Mouse (Mus musculus) embryonic facial prominence, embryonic 11.5 days (tissue): ENCODE results near the gene Cpz. TPM values are rescaled to one million over a fixed set of nuclear protein-coding genes. Genes with fewer than 3 reads are reported as not detected.
A peak's percentile ranks its signal among the peaks of the same experiment; 100 is the strongest.

Source experiments
- ATAC-seq: fragments of 200-750 bp; cut with Nextera tagmentation; replicated peaks from 2 replicates; pipeline ENCODE4 v1.8.0; 2017; ENCODE audit warnings: low read depth; ENCODE audit not compliant: insufficient number of reproducible peaks, low FRiP score, low TSS enrichment
- DNase-seq: peaks from one replicate; pipeline ENCODE4 v3.0.0-alpha.2; 2015; ENCODE audit warnings: low spot score
- H3K27ac ChIP-seq: fragments of 300-500 bp; sonication (generic); replicated peaks from 2 replicates; pipeline ENCODE4 v1.5.1; 2014; ENCODE audit warnings: mild to moderate bottlenecking, low read depth, low read length, control low read depth
- H3K27me3 ChIP-seq: fragments of 300-500 bp; sonication (generic); 2 replicates; pipeline ENCODE4 v1.6.1; 2014; ENCODE audit warnings: mild to moderate bottlenecking, low read length, moderate library complexity, mixed read lengths; ENCODE audit not compliant: control insufficient read depth, insufficient read depth
- H3K36me3 ChIP-seq: fragments of 300-500 bp; sonication (generic); replicated peaks from 2 replicates; pipeline ENCODE4 v1.6.1; 2014; ENCODE audit warnings: low read depth, mild to moderate bottlenecking, low read length, moderate library complexity, mixed read lengths; ENCODE audit not compliant: control insufficient read depth, insufficient read depth
- H3K4me1 ChIP-seq: fragments of 300-500 bp; sonication (generic); 2 replicates; pipeline ENCODE4 v1.6.1; 2014; ENCODE audit warnings: low read length, mixed read lengths; ENCODE audit not compliant: control insufficient read depth, insufficient read depth
- H3K4me2 ChIP-seq: fragments of 300-500 bp; sonication (generic); 2 replicates; pipeline ENCODE4 v1.6.1; 2014; ENCODE audit warnings: low read depth, mild to moderate bottlenecking, control low read depth, low read length, moderate library complexity
- H3K4me3 ChIP-seq: fragments of 300-500 bp; sonication (generic); 2 replicates; pipeline ENCODE4 v1.5.1; 2014; ENCODE audit warnings: low read depth, low read length, control low read depth
- H3K9ac ChIP-seq: fragments of 300-500 bp; sonication (generic); replicated peaks from 2 replicates; pipeline ENCODE4 v1.6.1; 2014; ENCODE audit warnings: mild to moderate bottlenecking, control low read depth, low read length
- H3K9me3 ChIP-seq: fragments of 300-500 bp; sonication (generic); replicated peaks from 2 replicates; pipeline ENCODE4 v1.6.1; 2016; ENCODE audit warnings: mild to moderate bottlenecking, low read length, inconsistent platforms, mixed read lengths; ENCODE audit not compliant: control insufficient read depth
- WGBS: fragments of 180-500 bp; shearing (Covaris S2); extraction: QIAGEN DNeasy Blood & Tissue Kit; methylation state at CpG from one replicate; pipeline ENCODE4 v1.1.7; 2014; 5-methylcytosine and 5-hydroxymethylcytosine counted together
- polyA plus RNA-seq: library from polyadenylated mRNA; unstranded; fragments of >200 nt; fragmentation: Nextera tagmentation; extraction: Ambion mirVana; gene quantifications from 2 replicates; pipeline ENCODE4 v1.2.1, GENCODE M21; 2014

Gene Cpz
- polyA plus RNA-seq, 1 experiment from 2014 or later = 3.6 TPM

DNA sequence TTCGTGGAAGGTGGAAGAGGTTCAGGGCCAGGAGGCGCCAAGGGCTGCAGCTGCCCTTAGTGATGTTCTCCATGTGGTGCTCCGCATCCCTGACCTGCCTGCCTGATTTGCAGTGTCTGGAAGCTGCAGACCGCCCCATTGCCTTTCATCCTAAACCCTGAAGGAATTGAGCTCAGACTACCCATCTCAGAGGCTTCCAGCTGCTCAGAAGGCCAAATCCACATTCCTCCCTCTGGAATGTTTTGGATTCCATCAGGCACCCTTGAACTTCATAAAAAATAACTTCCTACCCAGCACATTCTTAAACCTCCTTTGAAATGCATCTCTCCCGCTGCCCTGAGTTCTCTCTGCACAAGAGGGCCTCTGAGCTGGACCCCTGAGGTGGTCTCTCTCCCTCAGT lies 15.1 kb upstream of the Cpz start:
- Histone ChIP-seq H3K9ac (no peak overlapping the region), H3K27ac (0 out of 2 replicates have a peak overlapping the region, but pooled peaks have one; percentile 65), H3K9me3 (no peaks in the 10 kb centered on the region), H3K4me1 (no peaks in the 10 kb centered on the region), H3K4me3 (no peak overlapping the region), H3K36me3 (no peaks in the 10 kb centered on the region), H3K4me2 (no peak overlapping the region), H3K27me3 (no peaks in the 10 kb centered on the region)
- no peak for ATAC-seq
- DNase-seq = peak; percentile 46
- WGBS = 47% methylated on average over 5 of the region's 5 CpGs

DNA sequence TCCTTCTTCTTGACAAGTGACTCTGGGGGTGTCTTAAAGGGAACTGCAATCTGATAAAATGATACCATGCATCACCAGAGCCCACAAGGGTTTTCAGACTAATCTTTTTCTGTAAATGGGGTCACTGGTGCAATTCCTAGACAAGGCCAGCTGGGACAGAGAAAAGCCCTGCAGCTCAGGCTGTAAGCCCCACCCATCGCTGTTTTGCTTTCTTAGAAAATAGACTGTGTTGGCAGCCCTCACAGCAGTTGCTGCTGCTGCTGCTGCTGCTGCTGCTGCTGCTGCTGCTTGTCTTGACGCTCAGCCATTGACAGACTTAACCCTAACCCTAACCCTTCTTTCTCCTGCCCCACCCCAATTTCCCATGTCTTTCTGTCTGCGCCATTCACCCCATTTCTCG lies 14.1 kb upstream of the Cpz start:
- 56% methylated on average over 4 of the region's 4 CpGs for WGBS

DNA sequence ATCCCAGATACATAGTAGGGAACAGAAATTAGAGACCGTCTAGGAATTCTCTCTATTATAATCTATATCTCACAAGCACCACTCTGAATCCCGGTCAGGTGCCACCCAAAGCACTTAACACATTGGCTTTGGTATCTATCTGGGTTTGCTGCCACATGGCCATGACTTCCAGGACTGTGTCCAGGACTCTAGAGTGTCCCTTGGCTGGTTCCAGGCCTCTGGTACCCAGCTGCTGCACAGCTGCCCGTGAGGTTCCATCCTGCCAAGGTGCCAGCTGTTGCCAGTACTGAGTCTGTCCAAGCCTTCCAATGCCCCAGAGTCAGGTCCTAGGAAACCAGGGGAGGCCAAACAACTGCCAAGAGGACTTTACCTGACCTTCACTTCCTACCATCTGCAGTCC lies 12.5 kb upstream of the Cpz start:
- Histone ChIP-seq H3K9me3 (no peaks in the 10 kb centered on the region), H3K4me2 (no peak overlapping the region), H3K9ac (no peak overlapping the region), H3K27me3 (no peaks in the 10 kb centered on the region), H3K27ac (no peak overlapping the region), H3K36me3 (no peaks in the 10 kb centered on the region), H3K4me3 (no peak overlapping the region), H3K4me1 (no peaks in the 10 kb centered on the region)
- no peak for DNase-seq
- 87% methylated on average over 3 of the region's 3 CpGs for WGBS
- ATAC-seq = no peak

More for the DNA sequence above, 14.1 kb upstream of the Cpz start:
- H3K27me3 ChIP-seq = no peaks in the 10 kb centered on the region
- H3K4me2 ChIP-seq = no peak overlapping the region
- DNase-seq = peak; percentile 25
- H3K27ac ChIP-seq = no peak overlapping the region
- no peaks in the 10 kb centered on the region for H3K9me3 ChIP-seq
- no peak overlapping the region for H3K9ac ChIP-seq
- H3K4me3 ChIP-seq = no peak overlapping the region
- no peaks in the 10 kb centered on the region for H3K4me1 ChIP-seq
- no peak for ATAC-seq
- H3K36me3 ChIP-seq = no peaks in the 10 kb centered on the region

DNA sequence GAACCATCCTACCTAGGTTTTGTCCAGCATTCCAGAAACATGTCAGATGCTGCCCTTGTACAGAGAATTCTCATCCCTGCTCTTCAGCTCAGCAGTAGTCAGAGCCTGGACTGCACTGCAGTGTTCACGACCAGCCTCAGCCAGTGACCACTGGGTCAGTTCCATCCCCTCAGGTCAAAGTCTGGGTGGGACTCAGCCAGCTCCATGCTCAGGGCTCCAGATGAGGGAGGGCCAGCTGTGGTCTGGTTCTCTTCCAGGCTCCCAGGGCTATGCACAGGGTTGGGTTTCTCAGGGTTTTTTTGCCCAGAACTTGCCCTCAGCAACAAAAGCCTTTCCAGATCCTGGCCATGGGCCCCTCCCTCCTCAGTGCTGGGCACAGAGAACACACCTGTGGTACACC lies 12.0 kb upstream of the Cpz start:
- no peaks in the 10 kb centered on the region for H3K4me1 ChIP-seq
- no peak overlapping the region for H3K4me3 ChIP-seq
- no peaks in the 10 kb centered on the region for H3K36me3 ChIP-seq
- H3K9ac ChIP-seq = no peak overlapping the region
- H3K27ac ChIP-seq = no peak overlapping the region
- H3K9me3 ChIP-seq = no peaks in the 10 kb centered on the region
- DNase-seq (no peak), ATAC-seq (no peak; the same call in 1 of the 2 replicates)
- WGBS = 56% methylated on average over 1 of the region's 1 CpGs
- no peak overlapping the region for H3K4me2 ChIP-seq
- H3K27me3 ChIP-seq = no peaks in the 10 kb centered on the region

DNA sequence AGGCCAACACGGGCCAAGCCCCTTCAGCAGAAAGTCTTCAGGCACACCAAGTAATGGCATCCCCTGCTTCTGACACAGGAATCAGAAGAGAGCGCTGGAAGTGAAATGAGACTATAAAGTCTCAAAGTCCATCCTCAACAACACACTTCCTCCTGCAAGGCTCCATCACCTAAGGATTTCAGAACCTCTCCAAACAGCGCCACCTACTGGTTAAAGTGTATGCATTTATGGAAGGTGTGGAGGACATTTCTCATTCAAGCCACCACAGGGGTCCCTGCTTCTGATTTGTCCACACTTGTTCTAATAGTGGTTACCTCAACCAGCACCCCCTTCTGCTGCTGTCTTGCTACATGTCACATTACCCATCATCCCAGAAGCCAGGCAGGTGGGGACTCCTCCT lies 10.8 kb upstream of the Cpz start:
- peak; percentile 40 for DNase-seq

DNA sequence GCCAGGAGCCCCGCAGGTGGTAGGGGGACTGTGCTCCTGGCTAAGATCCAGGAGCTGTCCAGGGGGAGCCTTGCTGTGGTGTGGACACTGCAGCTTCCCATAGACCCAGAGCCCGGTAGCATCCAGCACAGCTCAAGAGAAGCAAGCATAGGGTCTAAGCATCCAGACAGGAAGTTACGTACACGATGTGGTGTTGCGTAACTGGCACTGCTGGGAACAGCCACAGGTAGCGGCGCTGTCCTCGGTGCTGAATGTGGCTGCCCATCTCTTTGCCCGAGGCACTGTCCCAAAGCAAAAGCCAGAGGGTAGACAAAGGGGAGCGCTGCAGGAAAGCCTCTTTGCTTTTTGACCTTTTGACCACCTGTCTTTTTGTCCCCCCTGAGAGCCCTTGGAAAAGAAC lies 6.1 kb upstream of the Cpz start:
- DNase-seq (peak; percentile 70), ATAC-seq (no peak)
- H3K36me3 ChIP-seq = no peaks in the 10 kb centered on the region
- H3K9me3 ChIP-seq = no peaks in the 10 kb centered on the region
- no peaks in the 10 kb centered on the region for H3K27me3 ChIP-seq
- H3K27ac ChIP-seq = no peak overlapping the region
- H3K9ac ChIP-seq = no peak overlapping the region
- H3K4me1 ChIP-seq = no peaks in the 10 kb centered on the region
- WGBS = 10% methylated on average over 10 of the region's 10 CpGs
- no peak overlapping the region for H3K4me2 ChIP-seq
- no peak overlapping the region for H3K4me3 ChIP-seq

More for the DNA sequence above, 10.8 kb upstream of the Cpz start:
- Histone ChIP-seq H3K9me3 (no peaks in the 10 kb centered on the region), H3K36me3 (no peaks in the 10 kb centered on the region), H3K27me3 (no peaks in the 10 kb centered on the region), H3K9ac (no peak overlapping the region), H3K4me3 (no peak overlapping the region), H3K27ac (no peak overlapping the region), H3K4me2 (no peak overlapping the region), H3K4me1 (no peaks in the 10 kb centered on the region)
- no peak for ATAC-seq
- 69% methylated on average over 3 of the region's 3 CpGs for WGBS

DNA sequence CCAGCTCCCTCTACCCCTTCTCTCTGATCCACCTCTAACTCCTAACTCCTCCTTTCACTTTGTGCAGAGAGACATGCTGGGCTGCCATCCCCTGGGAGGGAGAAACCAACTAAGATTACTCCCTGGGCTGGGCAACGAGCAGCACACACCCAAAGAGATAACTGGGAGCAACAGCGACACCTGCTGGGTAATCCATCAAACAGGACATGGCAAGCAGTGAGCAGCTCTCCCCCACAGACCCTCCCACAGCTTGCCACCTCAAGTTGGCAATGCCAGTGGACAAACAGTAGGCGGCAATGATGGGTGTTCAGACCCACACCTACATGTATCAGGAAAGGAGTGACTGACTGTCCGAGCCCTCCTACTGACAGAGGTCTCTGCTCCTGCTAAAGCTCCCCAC lies 4.9 kb upstream of the Cpz start:
- H3K4me1 ChIP-seq = no peaks in the 10 kb centered on the region; the same call in 1 of the 2 replicates
- no peaks in the 10 kb centered on the region for H3K36me3 ChIP-seq
- no peak for ATAC-seq
- no peaks in the 10 kb centered on the region for H3K27me3 ChIP-seq
- WGBS = 14% methylated on average over 4 of the region's 4 CpGs
- H3K27ac ChIP-seq = no peak overlapping the region
- H3K4me2 ChIP-seq = no peak overlapping the region
- H3K9me3 ChIP-seq = no peaks in the 10 kb centered on the region
- no peak overlapping the region for H3K4me3 ChIP-seq
- peak; percentile 77 for DNase-seq
- H3K9ac ChIP-seq = no peak overlapping the region

DNA sequence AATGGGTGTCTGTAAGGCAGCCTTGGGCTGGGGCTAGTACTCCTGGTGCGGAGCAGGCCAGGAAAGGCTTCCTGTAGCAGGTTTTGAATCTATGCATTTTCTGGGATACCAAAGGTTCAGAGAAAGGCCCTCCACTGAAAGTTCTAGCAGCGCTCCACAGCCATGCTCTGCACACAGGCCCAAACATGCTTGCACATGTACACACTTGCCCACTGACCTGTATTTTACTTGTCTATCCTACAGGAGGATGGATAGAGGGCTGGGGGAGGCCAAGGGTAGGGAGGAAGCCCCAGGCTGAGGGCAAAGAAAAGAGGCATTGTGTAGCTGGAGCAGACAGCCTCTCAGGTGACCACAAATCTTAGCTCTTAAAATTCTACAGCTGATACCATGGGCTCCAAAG lies 1.1 kb downstream of the Cpz start:
- Histone ChIP-seq H3K4me2 (peak overlapping the region; percentile 89; the same call in 1 of the 2 replicates), H3K27ac (0 out of 2 replicates have a peak overlapping the region, but pooled peaks have one; percentile 20), H3K4me3 (no peak overlapping the region), H3K9me3 (no peaks in the 10 kb centered on the region), H3K36me3 (no peaks in the 10 kb centered on the region), H3K4me1 (no peaks in the 10 kb centered on the region; the same call in none of the 2 replicates), H3K27me3 (peaks cover 2% of the 10 kb centered on the region; the same call in 1 of the 2 replicates), H3K9ac (no peak overlapping the region)
- 66% methylated on average over 2 of the region's 2 CpGs for WGBS
- no peak for ATAC-seq
- peak; percentile 35 for DNase-seq
